Mouse (Mus musculus): ENCODE data around the gene Dynlt1c. TPM values are rescaled to one million over a fixed set of nuclear protein-coding genes. Genes with fewer than 3 reads are reported as not detected.
"Not testable (repeated sequence)": the region's sequence is repeated elsewhere in the genome, so short reads cannot be mapped to it uniquely, and the experiment has no call there.

Gene Dynlt1c
- polyA plus RNA-seq, 1 experiment from 2014 or later, result 56.1 TPM

DNA sequence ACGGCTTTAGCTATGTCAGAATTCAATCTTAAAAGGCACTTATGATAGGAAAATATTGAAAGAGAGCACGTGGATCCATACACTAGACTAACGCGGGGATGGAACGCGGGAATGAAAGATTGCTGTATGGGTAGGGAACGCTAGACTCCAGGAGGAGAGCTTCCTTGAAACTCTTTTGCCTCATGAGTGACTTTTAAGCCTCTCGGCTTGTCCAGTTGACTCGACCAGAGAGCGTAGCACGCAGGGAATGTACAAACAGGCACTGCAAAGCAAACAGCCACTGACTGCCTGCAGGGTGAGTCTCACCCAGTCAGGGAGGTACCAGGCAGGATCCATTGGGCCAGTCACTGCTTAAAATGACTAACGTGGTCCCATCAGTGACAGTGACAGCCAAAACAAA, 20.5 kb downstream of the Dynlt1c start:
- H3K4me2 ChIP-seq (replicated peaks); H3K9me3 ChIP-seq; H3K9ac ChIP-seq (replicated peaks); H3K27me3 ChIP-seq; H3K4me3 ChIP-seq; H3K4me1 ChIP-seq; ATAC-seq (ENCODE audit: low FRiP score, low read depth); H3K36me3 ChIP-seq; H3K27ac ChIP-seq (replicated peaks): not testable (repeated sequence)
- WGBS, result 91% methylated on average over 11 of the region's 12 CpGs

GRCm38 (mm10) chr17:6624926-6625558, 23.6 kb downstream of the Dynlt1c start:
- not testable (repeated sequence) for H3K9ac ChIP-seq (replicated peaks); H3K9me3 ChIP-seq; H3K36me3 ChIP-seq; H3K4me3 ChIP-seq; H3K4me2 ChIP-seq (replicated peaks); ATAC-seq (ENCODE audit: low FRiP score, low read depth); H3K27me3 ChIP-seq; H3K27ac ChIP-seq (replicated peaks); H3K4me1 ChIP-seq
- 70% methylated on average over 1 of the region's 6 CpGs for WGBS

GRCm38 (mm10) chr17:6630398-6630797, 28.9 kb downstream of the Dynlt1c start:
- not testable (repeated sequence) for H3K9ac ChIP-seq (replicated peaks); H3K27me3 ChIP-seq; H3K36me3 ChIP-seq; H3K4me3 ChIP-seq; H3K4me1 ChIP-seq; H3K4me2 ChIP-seq (replicated peaks); H3K27ac ChIP-seq (replicated peaks); H3K9me3 ChIP-seq; ATAC-seq (ENCODE audit: low FRiP score, low read depth)
- 98% methylated on average over 4 of the region's 4 CpGs for WGBS

- not testable (repeated sequence) for H3K9me3 ChIP-seq; H3K4me3 ChIP-seq; H3K9ac ChIP-seq (replicated peaks); H3K4me1 ChIP-seq; H3K27ac ChIP-seq (replicated peaks); H3K4me2 ChIP-seq (replicated peaks); H3K27me3 ChIP-seq; ATAC-seq (ENCODE audit: low FRiP score, low read depth); H3K36me3 ChIP-seq
- 95% methylated on average over 6 of the region's 6 CpGs for WGBS
Measured at GRCm38 (mm10) chr17:6632850-6633249, 31.4 kb downstream of the Dynlt1c start.

DNA sequence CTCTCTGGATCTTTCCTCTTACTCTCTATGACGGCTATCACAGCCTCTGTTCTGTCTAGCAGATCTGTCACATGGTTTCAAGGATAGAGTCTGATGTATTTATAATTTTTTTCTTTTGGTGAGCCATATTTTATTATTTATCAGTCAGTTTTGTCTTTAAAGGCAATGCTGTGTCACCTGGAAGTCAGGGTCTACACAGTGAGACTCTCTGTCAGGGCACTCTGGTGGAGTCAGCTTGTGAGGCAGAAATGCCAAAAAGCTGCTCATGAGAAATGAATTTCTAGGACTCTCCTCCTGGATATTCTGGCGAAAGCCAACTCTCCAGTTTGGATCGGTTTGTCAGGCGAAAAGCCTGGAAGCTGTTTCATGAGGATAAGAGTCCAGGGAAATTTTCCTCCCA, 34.3 kb downstream of the Dynlt1c start:
- not testable (repeated sequence) for H3K36me3 ChIP-seq; H3K4me2 ChIP-seq (replicated peaks); H3K4me1 ChIP-seq; H3K9me3 ChIP-seq; H3K9ac ChIP-seq (replicated peaks); H3K27me3 ChIP-seq; ATAC-seq (ENCODE audit: low FRiP score, low read depth); H3K27ac ChIP-seq (replicated peaks); H3K4me3 ChIP-seq
- 100% methylated on average over 2 of the region's 4 CpGs for WGBS

GRCm38 (mm10) chr17:6636861-6637260, 35.4 kb downstream of the Dynlt1c start:
- no peaks in the 10 kb centered on the region for H3K36me3 ChIP-seq
- WGBS, result 82% methylated on average over 5 of the region's 5 CpGs
- ATAC-seq (ENCODE audit: low FRiP score, low read depth), result no peak
- H3K27ac ChIP-seq (replicated peaks), result no peak overlapping the region
- no peak overlapping the region for H3K4me2 ChIP-seq (replicated peaks)
- H3K9ac ChIP-seq (replicated peaks), result no peak overlapping the region
- no peak overlapping the region for H3K4me3 ChIP-seq
- no peaks in the 10 kb centered on the region for H3K27me3 ChIP-seq
- no peaks in the 10 kb centered on the region for H3K9me3 ChIP-seq
- no peaks in the 10 kb centered on the region for H3K4me1 ChIP-seq

GRCm38 (mm10) chr17:6637434-6637833, 36.0 kb downstream of the Dynlt1c start:
- WGBS, result 95% methylated on average over 4 of the region's 4 CpGs
- not testable (repeated sequence) for H3K4me3 ChIP-seq; ATAC-seq (ENCODE audit: low FRiP score, low read depth); H3K9me3 ChIP-seq; H3K36me3 ChIP-seq; H3K4me2 ChIP-seq (replicated peaks); H3K27me3 ChIP-seq; H3K27ac ChIP-seq (replicated peaks); H3K9ac ChIP-seq (replicated peaks); H3K4me1 ChIP-seq

DNA sequence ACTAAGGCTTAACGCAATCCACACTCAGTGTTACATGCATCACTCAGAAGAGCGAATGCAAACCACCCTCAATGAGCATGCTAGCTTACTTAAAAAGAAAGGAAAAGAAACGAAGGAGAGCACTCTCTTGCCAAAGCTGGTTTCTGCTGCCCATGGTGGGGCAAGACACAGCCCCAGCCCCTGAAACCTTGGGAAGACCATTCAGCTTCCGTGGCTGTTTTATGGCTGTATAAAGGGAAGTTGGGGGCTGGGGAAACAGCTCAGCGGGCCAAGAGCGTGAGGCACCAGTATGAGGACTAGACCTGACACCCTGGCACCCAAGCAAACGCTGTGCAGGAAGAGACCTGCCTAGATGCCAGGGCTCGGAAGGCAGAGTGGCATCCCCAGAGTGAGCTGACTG, 37.0 kb downstream of the Dynlt1c start:
- not testable (repeated sequence) for H3K27ac ChIP-seq (replicated peaks); H3K4me1 ChIP-seq; ATAC-seq (ENCODE audit: low FRiP score, low read depth); H3K9ac ChIP-seq (replicated peaks); H3K36me3 ChIP-seq; H3K4me2 ChIP-seq (replicated peaks); H3K9me3 ChIP-seq; H3K27me3 ChIP-seq; H3K4me3 ChIP-seq
- WGBS, result 83% methylated on average over 8 of the region's 8 CpGs

GRCm38 (mm10) chr17:6639486-6639885, 38.0 kb downstream of the Dynlt1c start:
- H3K4me1 ChIP-seq; H3K4me3 ChIP-seq; H3K27me3 ChIP-seq; H3K9me3 ChIP-seq; H3K36me3 ChIP-seq; H3K27ac ChIP-seq (replicated peaks); H3K4me2 ChIP-seq (replicated peaks); H3K9ac ChIP-seq (replicated peaks); ATAC-seq (ENCODE audit: low FRiP score, low read depth): not testable (repeated sequence)
- WGBS, result 92% methylated on average over 17 of the region's 21 CpGs

- WGBS, result 91% methylated on average over 10 of the region's 10 CpGs
Measured at GRCm38 (mm10) chr17:6640044-6640637, 38.7 kb downstream of the Dynlt1c start.

DNA sequence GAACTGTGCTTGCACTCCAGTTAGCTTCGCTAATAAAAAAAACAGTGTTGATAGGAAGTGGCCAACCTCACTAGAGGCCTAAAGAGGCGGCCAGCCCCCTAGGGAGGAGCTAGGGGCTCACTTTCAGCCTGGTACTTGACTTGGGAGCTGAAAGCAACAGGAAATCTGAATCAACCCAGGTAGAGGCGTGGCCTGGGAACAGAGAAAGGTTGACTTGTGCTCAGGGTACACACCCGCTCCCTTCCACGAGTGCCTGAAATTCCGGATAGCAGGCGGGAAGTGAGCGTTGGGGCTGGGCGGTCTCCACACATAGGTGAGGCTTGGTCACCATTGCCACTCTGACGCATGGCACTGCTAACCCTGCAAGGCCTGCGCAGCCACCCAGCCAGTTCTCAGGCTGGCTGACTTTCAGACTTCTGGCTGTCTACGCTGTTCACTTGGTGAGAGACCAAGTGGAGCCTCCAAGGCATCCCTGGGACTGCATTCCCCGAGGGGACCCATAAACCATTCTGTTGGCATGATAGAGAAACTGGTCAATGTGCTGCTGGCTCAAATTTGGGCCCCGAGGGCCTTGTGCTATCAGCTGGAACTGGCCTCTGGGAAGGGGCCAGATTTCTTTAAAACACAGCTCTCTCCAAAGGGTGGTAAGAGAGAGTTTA, 39.4 kb downstream of the Dynlt1c start:
- H3K27ac ChIP-seq (replicated peaks); H3K27me3 ChIP-seq; H3K9ac ChIP-seq (replicated peaks); H3K4me2 ChIP-seq (replicated peaks); ATAC-seq (ENCODE audit: low FRiP score, low read depth); H3K4me1 ChIP-seq; H3K4me3 ChIP-seq; H3K9me3 ChIP-seq; H3K36me3 ChIP-seq: not testable (repeated sequence)
- 86% methylated on average over 14 of the region's 14 CpGs for WGBS

More at GRCm38 (mm10) chr17:6640044-6640637, 38.7 kb downstream of the Dynlt1c start:
- H3K4me1 ChIP-seq; H3K9me3 ChIP-seq; H3K4me3 ChIP-seq; H3K36me3 ChIP-seq; ATAC-seq (ENCODE audit: low FRiP score, low read depth); H3K9ac ChIP-seq (replicated peaks); H3K27ac ChIP-seq (replicated peaks); H3K4me2 ChIP-seq (replicated peaks); H3K27me3 ChIP-seq: not testable (repeated sequence)

DNA sequence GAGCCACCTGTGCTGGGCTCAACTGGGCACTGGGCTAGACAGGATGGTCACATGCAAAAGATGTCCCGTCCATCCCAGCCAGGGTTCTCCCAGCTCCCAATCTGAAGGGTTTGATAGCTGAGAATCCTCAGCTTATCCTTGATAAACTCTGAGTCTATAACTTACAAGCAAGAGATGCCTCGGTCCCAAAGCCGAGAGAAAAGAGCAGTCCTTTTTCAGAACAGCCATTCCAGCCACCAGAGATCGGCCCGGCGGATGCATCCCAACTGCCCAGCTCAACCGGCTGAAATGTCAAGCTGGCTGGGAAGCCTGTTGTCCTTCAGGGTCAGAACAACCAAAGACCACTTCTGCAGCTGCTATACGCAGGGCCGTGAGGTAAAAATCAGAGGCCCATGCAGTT, 42.7 kb downstream of the Dynlt1c start:
- ATAC-seq (ENCODE audit: low FRiP score, low read depth); H3K27ac ChIP-seq (replicated peaks); H3K36me3 ChIP-seq; H3K27me3 ChIP-seq; H3K9me3 ChIP-seq; H3K9ac ChIP-seq (replicated peaks); H3K4me1 ChIP-seq; H3K4me2 ChIP-seq (replicated peaks); H3K4me3 ChIP-seq: not testable (repeated sequence)
- 89% methylated on average over 7 of the region's 9 CpGs for WGBS

Measured in midbrain, embryonic 12.5 days (tissue).